Mouse (Mus musculus) neural tube, embryonic 10.5 days (tissue): Measurements from ENCODE around the gene Lnpep.
"Not testable (repeated sequence)": the region's sequence is repeated elsewhere in the genome, so short reads cannot be mapped to it uniquely, and the experiment has no call there.

Experiments used
- DNase-seq: peaks from one replicate; pipeline ENCODE4 v3.0.0-alpha.2; 2017; ENCODE audit warnings: low spot score; ENCODE audit errors: extremely low spot score

The Lnpep gene

GRCm38 (mm10) chr17:17624957-17625586, at the start of gene Lnpep:
TSS of gene Lnpep (minus strand) at chr17:17625050.
- peak; percentile 91 for DNase-seq

- no peak for DNase-seq
These were observed 31.0 kb upstream of the Lnpep start for GRCm38 (mm10) chr17:17655829-17656176.

DNA sequence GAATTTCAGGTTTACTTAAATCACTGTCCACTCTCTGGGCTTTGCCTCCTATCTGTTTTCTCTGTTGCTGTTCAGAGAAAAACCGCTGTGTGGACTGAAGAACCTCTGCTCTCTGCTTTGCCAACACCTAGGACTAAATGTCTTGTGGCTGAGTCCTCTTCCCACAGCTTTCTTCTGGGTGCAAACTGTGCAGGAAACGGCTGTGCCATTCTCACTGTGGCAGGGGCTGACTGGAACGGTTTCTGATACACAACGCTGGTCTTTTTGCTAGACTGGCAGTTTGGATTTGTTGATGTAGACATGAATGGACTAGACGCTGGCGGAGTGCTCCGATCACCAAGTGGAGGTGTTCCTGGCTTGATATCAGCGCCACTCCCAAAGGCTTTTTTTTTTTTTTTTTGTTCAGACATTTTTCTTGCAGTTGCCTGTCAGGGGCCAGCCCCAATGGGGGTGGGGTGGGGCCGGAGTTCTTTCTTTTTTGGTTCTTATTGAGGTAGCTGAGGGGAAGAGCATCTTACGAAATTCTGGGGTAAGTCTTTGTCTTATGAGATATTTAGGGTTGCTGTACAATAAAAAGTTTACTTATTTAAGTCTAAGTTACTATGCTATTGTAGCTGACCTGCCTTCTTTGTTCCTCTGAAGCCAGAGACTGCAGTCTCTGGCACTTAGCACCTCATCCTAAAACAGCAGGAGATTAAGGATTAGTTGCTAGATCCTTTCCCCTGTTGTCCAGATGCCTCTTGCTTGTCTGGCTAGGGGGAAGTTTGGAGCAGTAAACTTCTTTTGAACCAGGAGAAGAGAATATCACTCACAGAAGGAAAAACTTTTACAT, 30.4 kb upstream of the Lnpep start:
- peak; percentile 13 for DNase-seq

GRCm38 (mm10) chr17:17652570-17652969, 27.7 kb upstream of the Lnpep start:
- DNase-seq: no peak

GRCm38 (mm10) chr17:17645738-17646137, 20.9 kb upstream of the Lnpep start:
- DNase-seq: peak; percentile 32

DNA sequence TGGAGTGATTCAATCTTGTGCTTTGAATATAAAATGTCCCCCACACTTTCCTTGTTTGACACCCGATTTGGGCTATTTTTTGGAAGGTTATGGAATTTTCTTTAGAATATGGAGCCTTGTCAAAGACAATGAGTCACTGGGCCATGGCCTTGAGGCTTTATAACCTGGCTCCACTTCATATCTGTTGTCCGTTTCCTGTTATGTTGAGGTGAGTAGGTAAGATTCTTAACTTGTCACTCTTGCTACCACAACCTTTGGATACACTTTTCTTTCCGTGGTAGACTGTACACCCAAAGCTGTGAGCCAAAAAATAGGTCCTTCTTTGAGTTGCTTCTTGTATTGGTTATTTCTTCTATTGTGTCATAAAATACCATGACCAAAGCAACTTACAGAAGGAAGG, 12.5 kb upstream of the Lnpep start:
- DNase-seq: no peak

DNA sequence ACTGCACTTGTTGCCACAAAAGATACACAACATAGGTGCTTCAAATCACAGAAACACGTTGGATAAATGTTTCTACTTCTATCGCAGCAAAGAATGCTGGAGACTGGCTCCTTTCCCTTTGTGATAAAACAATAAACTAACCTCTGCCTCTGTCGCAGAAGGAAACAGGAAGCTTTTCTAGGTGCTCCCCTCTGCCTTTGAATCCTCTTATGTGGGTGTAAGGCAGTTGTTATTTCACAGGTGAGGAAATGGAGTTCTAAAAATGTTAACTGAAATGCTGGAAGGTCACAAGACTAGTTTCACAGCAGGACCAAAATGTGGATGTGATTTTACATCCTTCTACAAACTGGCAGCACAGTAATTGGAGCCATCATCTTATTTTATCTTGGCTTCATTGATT, 11.3 kb upstream of the Lnpep start:
- DNase-seq: no peak

DNA sequence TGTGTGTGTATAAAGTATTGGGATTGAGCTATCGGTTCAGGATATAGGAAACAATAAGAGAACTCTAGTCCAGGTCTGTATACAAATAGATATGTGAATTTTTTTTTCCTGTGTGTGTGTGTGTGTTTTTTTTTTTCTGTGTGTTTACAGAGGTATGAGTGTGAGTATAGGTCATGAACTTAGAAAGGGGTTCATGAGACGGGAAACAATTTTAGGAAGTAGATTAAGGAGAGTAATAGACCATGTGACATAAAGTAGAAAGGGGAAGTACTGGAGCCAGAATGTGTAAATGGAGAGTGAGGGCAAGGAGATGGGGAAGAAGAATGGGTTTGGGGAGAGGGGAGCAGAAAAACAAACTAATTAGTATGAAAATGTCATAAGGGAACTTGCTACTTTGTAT, 9.2 kb upstream of the Lnpep start:
- DNase-seq: no peak

DNA sequence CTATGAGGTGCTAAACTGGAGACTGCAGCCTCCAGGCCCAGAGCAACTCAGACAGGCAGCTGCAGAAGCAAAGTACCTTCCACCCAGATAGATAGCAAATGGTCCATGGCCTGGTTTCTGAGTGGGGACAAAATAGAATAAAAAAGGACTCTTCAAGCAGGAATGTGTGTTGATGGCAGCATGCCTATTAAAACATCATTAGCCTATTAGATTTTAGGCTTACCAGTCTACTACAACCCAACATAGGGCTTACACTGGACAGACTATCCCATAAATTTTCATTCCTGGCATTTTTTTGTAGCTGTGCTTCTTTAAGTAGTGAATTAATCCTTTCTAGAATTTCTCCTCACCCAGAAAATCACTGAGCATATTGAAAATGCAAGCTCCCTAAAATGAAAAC, 7.1 kb upstream of the Lnpep start:
- DNase-seq: no peak

DNA sequence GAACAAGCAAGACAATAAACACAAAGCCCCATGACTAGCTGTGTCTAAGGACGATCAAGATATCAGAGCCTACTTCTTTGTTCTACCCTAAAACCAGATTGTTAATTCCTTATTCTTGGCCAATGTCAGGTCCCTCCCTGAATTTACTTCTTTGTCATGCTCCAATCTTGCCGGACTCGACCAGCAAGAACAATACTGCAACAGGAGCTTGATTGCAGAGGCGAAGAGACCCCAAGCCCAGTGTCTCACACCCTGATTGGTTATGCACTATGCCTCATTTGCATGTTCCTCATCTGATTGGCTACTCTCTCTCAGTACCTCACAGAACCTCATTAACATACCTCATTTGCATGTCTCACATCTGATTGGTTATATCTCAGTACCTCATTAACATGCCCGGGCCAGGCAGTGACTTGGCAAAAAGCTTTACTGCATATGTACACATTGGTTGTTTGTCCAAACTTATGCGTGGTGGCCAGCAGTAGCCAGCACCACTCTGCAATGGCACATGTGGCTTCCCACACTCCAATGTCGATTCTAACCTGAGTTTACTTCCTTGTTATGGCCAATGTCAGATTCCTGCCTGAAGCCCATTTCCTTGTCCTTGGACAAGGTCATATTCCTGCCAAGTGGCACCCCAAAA, 3.5 kb upstream of the Lnpep start:
- DNase-seq: not testable (repeated sequence)

DNA sequence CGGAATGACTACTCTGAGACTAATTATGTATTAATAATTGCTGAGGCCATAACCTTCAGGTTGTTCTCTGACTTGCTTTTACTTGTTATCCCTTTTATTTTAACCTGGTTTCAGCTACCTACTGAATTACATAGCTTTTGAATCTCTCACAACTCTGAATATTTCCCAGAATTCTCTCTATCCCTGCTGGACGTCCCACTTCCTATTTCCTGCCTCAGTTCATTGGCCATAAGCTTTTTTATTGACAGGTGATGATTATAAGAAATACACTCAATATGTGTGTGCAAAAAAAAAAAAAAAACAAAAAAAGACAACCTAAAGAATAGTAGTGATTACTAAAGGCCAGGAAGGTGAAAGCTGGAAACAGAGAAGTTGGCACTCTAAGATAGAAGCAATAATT, 2.7 kb upstream of the Lnpep start:
- DNase-seq: no peak

DNA sequence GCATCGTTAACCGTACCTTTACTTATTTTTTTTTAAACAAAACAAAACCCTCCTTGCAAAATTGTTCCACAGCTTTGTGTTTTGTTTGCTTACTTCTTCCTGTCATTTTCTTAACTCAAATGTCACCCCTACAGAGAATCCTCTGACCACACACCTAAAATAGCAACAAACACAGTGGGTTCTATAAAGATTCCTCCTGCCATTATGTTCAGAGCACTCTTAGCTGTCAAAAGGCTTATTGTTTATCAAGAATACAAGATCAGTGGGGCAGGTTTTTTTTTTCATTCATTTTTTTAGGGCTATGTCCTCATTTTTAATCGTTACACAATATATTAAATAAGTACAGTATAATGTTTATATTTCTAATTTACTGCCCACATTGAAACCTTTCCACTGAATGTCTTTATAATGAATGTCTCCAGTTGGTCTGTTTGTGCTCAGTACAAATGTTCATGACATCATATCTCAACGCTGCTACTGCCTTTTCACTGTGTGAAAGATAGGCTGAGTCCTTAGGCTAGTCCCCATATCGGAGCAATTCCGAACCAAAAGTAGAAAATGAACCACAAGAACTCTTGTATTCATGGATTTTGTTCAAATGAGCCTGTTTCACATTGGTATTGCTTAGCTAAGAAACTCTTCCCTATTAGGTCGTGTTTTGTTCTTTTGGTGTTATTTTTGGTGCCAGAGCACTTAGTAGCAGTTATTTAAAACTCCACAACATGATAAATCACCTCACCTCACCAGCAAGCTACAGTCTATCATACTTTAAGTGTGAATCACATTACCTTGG, 1.2 kb upstream of the Lnpep start:
- DNase-seq: no peak

GRCm38 (mm10) chr17:17624421-17624956, 361 bp downstream of the Lnpep start:
- DNase-seq: peak; percentile 91

GRCm38 (mm10) chr17:17623890-17624420, 895 bp downstream of the Lnpep start:
- DNase-seq: peak; percentile 70

DNA sequence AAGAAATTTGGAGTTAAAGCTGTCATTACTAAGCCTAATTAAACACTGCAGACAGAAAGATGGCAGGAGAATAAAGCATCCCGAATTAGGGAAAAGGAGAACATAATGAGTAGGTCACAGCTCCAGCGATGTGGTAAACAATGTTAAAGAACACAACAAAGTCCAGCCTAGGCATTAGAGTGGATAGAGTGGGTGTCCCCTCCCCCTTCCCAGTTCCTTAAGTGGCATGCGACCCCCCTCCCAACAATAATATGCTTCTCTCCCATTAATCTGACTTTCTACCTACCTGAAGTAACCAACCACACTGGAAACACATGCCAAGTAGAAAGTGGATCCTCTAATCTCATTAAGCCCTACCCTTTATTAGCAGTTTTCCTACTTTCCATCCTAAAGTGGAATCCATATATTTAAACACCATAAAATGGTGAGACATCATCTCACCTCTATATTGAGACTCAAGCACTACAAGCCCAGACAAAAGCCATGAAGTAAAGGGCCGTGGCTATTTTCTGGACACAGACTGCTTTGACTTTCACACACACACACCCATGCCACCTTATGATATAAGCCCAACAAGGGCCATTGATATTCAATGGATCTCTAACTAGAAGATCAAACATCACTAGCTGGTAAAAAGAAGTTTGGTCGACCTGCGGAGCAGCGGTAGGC, 1.5 kb downstream of the Lnpep start:
- DNase-seq: no peak

DNA sequence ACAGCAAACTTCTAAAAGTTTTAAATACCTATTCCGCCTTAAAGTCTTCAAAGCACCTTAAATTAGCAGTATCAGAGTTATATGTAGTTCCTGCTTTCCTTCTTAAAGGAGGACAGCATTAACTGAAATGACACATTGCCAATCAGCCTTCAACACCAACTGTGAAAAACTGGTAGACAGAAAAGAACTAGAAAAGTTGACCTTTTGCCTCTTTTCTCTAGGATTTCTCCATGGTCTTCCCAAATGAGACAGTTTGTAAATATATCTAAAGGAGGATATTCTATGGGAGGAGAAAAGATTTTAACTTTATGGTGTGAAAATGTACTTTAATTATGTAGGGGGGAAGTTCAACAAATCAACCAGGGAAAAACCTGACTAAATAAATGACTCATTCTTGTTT, 2.3 kb downstream of the Lnpep start:
- DNase-seq: no peak

DNA sequence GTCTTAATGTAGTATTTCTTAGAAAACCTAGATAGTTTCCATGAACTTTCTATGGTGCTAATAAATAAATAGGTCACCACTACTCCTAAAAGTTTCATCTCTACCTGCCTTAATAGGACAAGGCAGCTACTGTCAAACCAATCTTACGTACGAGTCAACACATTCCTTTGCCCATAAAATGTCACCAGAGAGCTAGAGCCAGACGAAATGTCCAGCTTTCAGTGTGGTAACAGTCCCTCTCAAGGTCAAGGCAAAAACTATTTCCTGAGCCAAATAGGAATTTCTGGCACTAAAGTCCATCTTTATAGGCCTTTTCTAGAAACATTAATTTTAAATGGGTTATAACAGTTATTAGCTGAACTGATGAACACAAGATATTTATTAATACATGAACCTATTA, 3.3 kb downstream of the Lnpep start:
- DNase-seq: no peak

GRCm38 (mm10) chr17:17618463-17618862, 6.4 kb downstream of the Lnpep start:
- DNase-seq: no peak

- DNase-seq: no peak
These were observed 7.2 kb downstream of the Lnpep start for GRCm38 (mm10) chr17:17617440-17618204.

DNA sequence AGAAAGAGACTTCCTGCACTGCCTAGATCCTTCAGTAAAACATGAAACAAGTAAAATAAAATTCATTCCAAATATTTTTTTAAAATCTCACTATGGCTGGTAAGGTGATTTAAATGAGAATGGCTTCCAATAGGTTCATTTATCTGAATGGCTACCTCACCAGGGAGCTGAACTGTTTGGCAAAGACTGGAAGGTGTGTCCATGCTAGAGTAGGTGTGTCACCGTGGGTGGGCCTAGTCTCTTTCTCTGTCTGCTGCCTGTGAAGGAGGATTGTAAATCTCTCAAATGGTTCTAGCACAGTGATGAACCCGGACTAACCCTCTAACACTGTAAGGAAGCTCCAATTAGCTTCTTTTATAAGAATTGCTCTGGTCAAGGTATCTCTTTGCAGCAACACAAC, 12.5 kb downstream of the Lnpep start:
- DNase-seq: no peak
